Mouse (Mus musculus): ENCODE results near the gene Chga. TPM values are rescaled to one million over a fixed set of nuclear protein-coding genes. Genes with fewer than 3 reads are reported as not detected.

Gene Chga
- polyA plus RNA-seq, 1 experiment from 2014 or later: 1.3 TPM

GRCm38 (mm10) chr12:102524760-102525159, 30.0 kb upstream of the Chga start:
- H3K27me3 ChIP-seq (replicated peaks): no peaks in the 10 kb centered on the region; the same call in 1 of the 2 replicates
- no peak overlapping the region for H3K27ac ChIP-seq
- H3K4me2 ChIP-seq: no peak overlapping the region
- no peaks in the 10 kb centered on the region for H3K9me3 ChIP-seq (replicated peaks)
- no peak for ATAC-seq
- 13% methylated on average over 6 of the region's 6 CpGs for WGBS (ENCODE audit: insufficient replicate concordance)
- H3K36me3 ChIP-seq: no peaks in the 10 kb centered on the region
- no peak overlapping the region for H3K9ac ChIP-seq
- no peak overlapping the region for H3K4me3 ChIP-seq
- peaks cover 12% of the 10 kb centered on the region; the same call in 1 of the 2 replicates for H3K4me1 ChIP-seq

DNA sequence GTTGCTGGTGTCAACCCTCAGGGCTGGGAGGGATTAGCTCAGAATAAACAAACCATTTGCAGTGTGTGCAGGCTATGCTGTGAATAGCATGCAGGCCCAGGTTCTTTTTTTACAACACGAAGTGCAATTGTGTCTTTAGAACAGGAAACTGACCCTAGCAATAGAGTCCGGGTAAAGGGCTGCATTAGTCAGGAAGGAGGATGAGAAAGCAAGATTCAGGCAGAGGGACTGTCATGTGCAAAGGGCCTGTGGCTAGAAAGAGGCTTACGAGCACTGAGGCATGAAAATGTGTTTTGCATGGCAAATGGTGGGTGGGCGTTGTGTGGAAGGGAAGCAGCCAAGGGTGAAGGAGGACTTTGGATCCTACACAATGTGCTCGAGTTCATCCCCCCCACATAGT, 26.8 kb upstream of the Chga start:
- Histone ChIP-seq H3K9me3 (replicated peaks) (no peaks in the 10 kb centered on the region), H3K4me2 (no peak overlapping the region), H3K27me3 (replicated peaks) (no peaks in the 10 kb centered on the region; the same call in 1 of the 2 replicates), H3K36me3 (no peaks in the 10 kb centered on the region), H3K27ac (no peak overlapping the region), H3K4me3 (no peak overlapping the region), H3K4me1 (peaks cover 12% of the 10 kb centered on the region; the same call in 1 of the 2 replicates), H3K9ac (no peak overlapping the region)
- WGBS (ENCODE audit: insufficient replicate concordance): 44% methylated on average over 5 of the region's 5 CpGs
- no peak for ATAC-seq

- no peak for ATAC-seq
- WGBS (ENCODE audit: insufficient replicate concordance): 56% methylated on average over 1 of the region's 1 CpGs
- Histone ChIP-seq H3K27ac (no peak overlapping the region), H3K4me1 (no peaks in the 10 kb centered on the region), H3K27me3 (replicated peaks) (no peaks in the 10 kb centered on the region), H3K4me2 (no peak overlapping the region), H3K9ac (no peak overlapping the region), H3K4me3 (no peak overlapping the region), H3K36me3 (no peaks in the 10 kb centered on the region), H3K9me3 (replicated peaks) (no peaks in the 10 kb centered on the region)
Observed at GRCm38 (mm10) chr12:102535796-102536195, 19.0 kb upstream of the Chga start.

GRCm38 (mm10) chr12:102540278-102540677, 14.5 kb upstream of the Chga start:
- Histone ChIP-seq H3K36me3 (no peaks in the 10 kb centered on the region), H3K4me2 (no peak overlapping the region), H3K4me3 (no peak overlapping the region), H3K27me3 (replicated peaks) (no peaks in the 10 kb centered on the region; the same call in 1 of the 2 replicates), H3K27ac (no peak overlapping the region), H3K9ac (no peak overlapping the region), H3K4me1 (no peaks in the 10 kb centered on the region), H3K9me3 (replicated peaks) (no peaks in the 10 kb centered on the region)
- ATAC-seq: no peak
- 60% methylated on average over 8 of the region's 8 CpGs for WGBS (ENCODE audit: insufficient replicate concordance)

- Histone ChIP-seq H3K27ac (no peak overlapping the region), H3K27me3 (replicated peaks) (peaks cover 1% of the 10 kb centered on the region; the same call in 1 of the 2 replicates)
Observed at GRCm38 (mm10) chr12:102541168-102541567, 13.6 kb upstream of the Chga start.

GRCm38 (mm10) chr12:102545122-102545521, 9.6 kb upstream of the Chga start:
- H3K27me3 ChIP-seq (replicated peaks): peaks cover 4% of the 10 kb centered on the region; the same call in 1 of the 2 replicates
- H3K4me2 ChIP-seq: no peak overlapping the region
- H3K4me1 ChIP-seq: no peaks in the 10 kb centered on the region
- H3K9me3 ChIP-seq (replicated peaks): no peaks in the 10 kb centered on the region
- H3K4me3 ChIP-seq: no peak overlapping the region
- ATAC-seq: no peak
- WGBS (ENCODE audit: insufficient replicate concordance): 48% methylated on average over 6 of the region's 6 CpGs
- no peak overlapping the region for H3K27ac ChIP-seq
- H3K36me3 ChIP-seq: no peaks in the 10 kb centered on the region
- no peak overlapping the region for H3K9ac ChIP-seq

More at GRCm38 (mm10) chr12:102541168-102541567, 13.6 kb upstream of the Chga start:
- Histone ChIP-seq H3K4me3 (no peak overlapping the region), H3K9ac (no peak overlapping the region), H3K4me1 (no peaks in the 10 kb centered on the region), H3K4me2 (no peak overlapping the region), H3K36me3 (no peaks in the 10 kb centered on the region), H3K9me3 (replicated peaks) (no peaks in the 10 kb centered on the region)
- 93% methylated on average over 7 of the region's 7 CpGs for WGBS (ENCODE audit: insufficient replicate concordance)
- ATAC-seq: no peak

DNA sequence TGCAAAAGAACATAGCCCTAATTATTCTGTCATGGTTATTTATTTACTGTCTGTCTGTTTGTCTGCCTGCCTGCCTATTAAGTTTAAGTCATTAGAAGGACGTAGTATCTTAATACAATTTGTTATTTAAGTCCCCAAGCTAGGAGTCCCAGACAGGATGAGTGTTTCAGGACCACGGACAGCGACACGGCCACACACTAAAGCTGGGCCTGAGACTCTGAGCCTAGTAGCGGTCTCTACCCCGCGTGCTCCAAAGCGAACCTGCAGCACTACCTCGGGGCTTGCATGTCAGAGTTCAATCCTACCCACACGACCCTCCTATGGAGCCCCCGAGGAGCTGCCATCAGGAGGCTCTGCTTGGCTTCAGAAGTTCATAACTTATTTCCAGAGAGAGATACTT, 4.2 kb upstream of the Chga start:
- Histone ChIP-seq H3K27me3 (replicated peaks) (peaks cover 38% of the 10 kb centered on the region), H3K9ac (no peak overlapping the region), H3K4me2 (peak overlapping the region; percentile 26), H3K4me1 (peaks cover 20% of the 10 kb centered on the region; the same call in 1 of the 2 replicates), H3K4me3 (no peak overlapping the region), H3K9me3 (replicated peaks) (no peaks in the 10 kb centered on the region), H3K36me3 (no peaks in the 10 kb centered on the region), H3K27ac (no peak overlapping the region)
- 4% methylated on average over 11 of the region's 11 CpGs for WGBS (ENCODE audit: insufficient replicate concordance)
- no peak for ATAC-seq

DNA sequence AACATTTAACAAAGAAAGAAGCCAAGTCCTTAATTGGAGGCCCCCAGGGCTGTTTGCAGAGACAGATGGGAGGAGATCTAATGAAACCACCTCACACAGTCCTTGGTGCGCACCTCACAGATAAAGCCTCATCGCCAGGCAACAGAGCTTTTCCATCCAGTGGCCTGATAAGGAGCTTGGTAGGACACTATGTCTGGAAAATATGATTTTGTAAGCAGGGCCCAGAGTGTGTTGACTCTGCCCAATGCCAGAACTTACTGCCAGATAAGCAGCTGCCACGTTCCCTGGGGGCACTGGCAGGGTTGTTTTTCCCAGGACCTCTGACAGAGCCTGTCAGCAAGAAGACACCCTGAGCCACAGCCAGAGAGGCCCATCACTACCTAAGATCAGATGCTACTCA, 3.6 kb upstream of the Chga start:
- H3K27me3 ChIP-seq (replicated peaks): peaks cover 44% of the 10 kb centered on the region
- H3K27ac ChIP-seq: no peak overlapping the region
- H3K9me3 ChIP-seq (replicated peaks): no peaks in the 10 kb centered on the region
- no peaks in the 10 kb centered on the region for H3K36me3 ChIP-seq
- peak overlapping the region; percentile 26 for H3K4me2 ChIP-seq
- no peak overlapping the region for H3K9ac ChIP-seq
- ATAC-seq: peak; percentile 84
- H3K4me1 ChIP-seq: peaks cover 20% of the 10 kb centered on the region; the same call in 1 of the 2 replicates
- H3K4me3 ChIP-seq: no peak overlapping the region
- 39% methylated on average over 3 of the region's 3 CpGs for WGBS (ENCODE audit: insufficient replicate concordance)

- peaks cover 20% of the 10 kb centered on the region; the same call in 1 of the 2 replicates for H3K4me1 ChIP-seq
- no peak for ATAC-seq
- H3K27me3 ChIP-seq (replicated peaks): peaks cover 42% of the 10 kb centered on the region
- WGBS (ENCODE audit: insufficient replicate concordance): 52% methylated on average over 6 of the region's 6 CpGs
- no peak overlapping the region for H3K9ac ChIP-seq
- H3K36me3 ChIP-seq: no peaks in the 10 kb centered on the region
- H3K4me2 ChIP-seq: no peak overlapping the region
- no peak overlapping the region for H3K27ac ChIP-seq
- H3K9me3 ChIP-seq (replicated peaks): no peaks in the 10 kb centered on the region
- H3K4me3 ChIP-seq: no peak overlapping the region
Observed at GRCm38 (mm10) chr12:102552001-102552400, 2.8 kb upstream of the Chga start.

GRCm38 (mm10) chr12:102553705-102554275, 979 bp upstream of the Chga start:
- Histone ChIP-seq H3K9me3 (replicated peaks) (no peaks in the 10 kb centered on the region), H3K36me3 (no peaks in the 10 kb centered on the region), H3K4me2 (no peak overlapping the region), H3K27ac (no peak overlapping the region), H3K27me3 (replicated peaks) (peaks cover 42% of the 10 kb centered on the region), H3K9ac (no peak overlapping the region), H3K4me3 (no peak overlapping the region), H3K4me1 (peaks cover 20% of the 10 kb centered on the region; the same call in 1 of the 2 replicates)
- 60% methylated on average over 14 of the region's 14 CpGs for WGBS (ENCODE audit: insufficient replicate concordance)
- ATAC-seq: no peak

- H3K27ac ChIP-seq: no peak overlapping the region
- H3K4me3 ChIP-seq: no peak overlapping the region
- H3K36me3 ChIP-seq: no peaks in the 10 kb centered on the region
- H3K9ac ChIP-seq: no peak overlapping the region
- H3K27me3 ChIP-seq (replicated peaks): peaks cover 40% of the 10 kb centered on the region
- ATAC-seq: no peak
- no peaks in the 10 kb centered on the region for H3K9me3 ChIP-seq (replicated peaks)
- no peak overlapping the region for H3K4me2 ChIP-seq
- WGBS (ENCODE audit: insufficient replicate concordance): 59% methylated on average over 3 of the region's 3 CpGs
- peaks cover 17% of the 10 kb centered on the region; the same call in 1 of the 2 replicates for H3K4me1 ChIP-seq
Observed at GRCm38 (mm10) chr12:102555850-102556249, 1.1 kb downstream of the Chga start.

DNA sequence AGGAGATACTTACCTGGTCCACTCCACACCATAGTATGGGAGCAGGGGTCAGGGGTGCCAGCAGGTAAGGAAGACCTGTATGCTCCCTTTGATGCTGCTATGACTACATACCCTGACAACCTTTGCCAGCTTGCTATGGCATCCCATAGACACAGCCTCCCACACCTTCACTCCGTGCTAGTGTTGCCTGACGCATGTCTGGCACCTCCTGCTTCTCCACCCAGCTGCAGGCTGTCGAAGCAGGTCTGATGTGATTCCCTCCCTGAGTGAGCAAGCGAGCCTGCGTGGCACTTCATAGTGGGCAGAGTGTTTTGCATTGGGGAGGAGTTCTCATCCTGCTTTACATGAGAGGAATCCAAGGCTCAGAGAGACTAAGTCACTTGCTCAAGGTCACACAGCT, 2.6 kb downstream of the Chga start:
- no peak overlapping the region for H3K4me3 ChIP-seq
- H3K9ac ChIP-seq: no peak overlapping the region
- no peaks in the 10 kb centered on the region for H3K9me3 ChIP-seq (replicated peaks)
- ATAC-seq: no peak
- peaks cover 35% of the 10 kb centered on the region for H3K27me3 ChIP-seq (replicated peaks)
- WGBS (ENCODE audit: insufficient replicate concordance): 68% methylated on average over 5 of the region's 5 CpGs
- H3K27ac ChIP-seq: no peak overlapping the region
- H3K4me1 ChIP-seq: peaks cover 5% of the 10 kb centered on the region; the same call in 1 of the 2 replicates
- H3K4me2 ChIP-seq: no peak overlapping the region
- H3K36me3 ChIP-seq: no peaks in the 10 kb centered on the region

Measured in liver, embryonic 12.5 days (tissue).